Mouse (Mus musculus): Measurements from ENCODE around the gene Ano2. TPM values are rescaled to one million over a fixed set of nuclear protein-coding genes. Genes with fewer than 3 reads are reported as not detected.
A peak's percentile ranks its signal among the peaks of the same experiment; 100 is the strongest.

Ano2 gene
- polyA plus RNA-seq, 1 experiment from 2014 or later, result 0.08 TPM

GRCm38 (mm10) chr6:125851196-125851595 is 161.0 kb downstream of the Ano2 start:
- no peaks in the 10 kb centered on the region for H3K9me3 ChIP-seq (ENCODE audit: low read depth, low read length)
- no peak overlapping the region for H3K9ac ChIP-seq
- H3K4me3 ChIP-seq (ENCODE audit: low read depth, low read length), result no peak overlapping the region
- DNase-seq (no peak), ATAC-seq (ENCODE audit: insufficient read depth) (no peak)
- H3K4me2 ChIP-seq, result no peak overlapping the region
- TF ChIP-seq CTCF (IDR thresholded peaks at IDR 0.05; ENCODE audit: low read depth), result no peak
- H3K27me3 ChIP-seq (ENCODE audit: insufficient read depth, low read length), result no peaks in the 10 kb centered on the region
- no peak overlapping the region for H3K27ac ChIP-seq (ENCODE audit: low read depth)
- H3K4me1 ChIP-seq (ENCODE audit: insufficient read depth), result no peaks in the 10 kb centered on the region
- 65% methylated on average over 4 of the region's 4 CpGs for WGBS
- H3K36me3 ChIP-seq (ENCODE audit: insufficient read depth), result no peaks in the 10 kb centered on the region

DNA sequence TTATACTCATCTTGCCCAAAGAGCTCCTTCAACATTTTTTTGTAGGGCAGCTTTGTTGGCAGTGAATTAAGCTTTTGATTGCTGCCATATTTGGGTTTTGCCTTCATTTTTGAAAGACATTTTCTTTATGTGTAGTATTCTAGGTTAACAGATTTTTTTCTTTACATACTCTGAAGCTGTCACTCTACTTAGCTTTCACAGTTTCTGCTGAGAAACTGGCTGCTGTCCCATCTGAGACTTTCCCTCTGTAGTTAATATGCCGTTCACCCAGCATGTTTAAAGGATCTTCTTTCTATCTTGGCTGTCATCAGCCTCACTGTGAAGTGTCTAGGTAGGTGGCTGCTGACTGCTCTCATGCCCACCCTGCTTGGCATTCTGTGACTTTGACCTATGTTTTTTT is 168.1 kb downstream of the Ano2 start:
- no peak overlapping the region for H3K9ac ChIP-seq
- no peaks in the 10 kb centered on the region for H3K9me3 ChIP-seq (ENCODE audit: low read depth, low read length)
- H3K4me2 ChIP-seq, result no peak overlapping the region
- ATAC-seq (ENCODE audit: insufficient read depth), result no peak
- no peaks in the 10 kb centered on the region for H3K36me3 ChIP-seq (ENCODE audit: insufficient read depth)
- no peaks in the 10 kb centered on the region for H3K4me1 ChIP-seq (ENCODE audit: insufficient read depth)
- H3K27ac ChIP-seq (ENCODE audit: low read depth), result no peak overlapping the region
- no peak for TF ChIP-seq CTCF (IDR thresholded peaks at IDR 0.05; ENCODE audit: low read depth)
- 45% methylated on average over 1 of the region's 1 CpGs for WGBS
- H3K27me3 ChIP-seq (ENCODE audit: insufficient read depth, low read length), result no peaks in the 10 kb centered on the region
- no peak overlapping the region for H3K4me3 ChIP-seq (ENCODE audit: low read depth, low read length)
- no peak for DNase-seq

GRCm38 (mm10) chr6:125868516-125868915 is 178.3 kb downstream of the Ano2 start:
- Histone ChIP-seq H3K9ac (no peak overlapping the region), H3K27ac (ENCODE audit: low read depth) (no peak overlapping the region), H3K4me1 (ENCODE audit: insufficient read depth) (no peaks in the 10 kb centered on the region), H3K4me2 (no peak overlapping the region), H3K27me3 (ENCODE audit: insufficient read depth, low read length) (no peaks in the 10 kb centered on the region), H3K36me3 (ENCODE audit: insufficient read depth) (no peaks in the 10 kb centered on the region), H3K9me3 (ENCODE audit: low read depth, low read length) (no peaks in the 10 kb centered on the region), H3K4me3 (ENCODE audit: low read depth, low read length) (no peak overlapping the region)
- peak; percentile 66 for TF ChIP-seq CTCF (IDR thresholded peaks at IDR 0.05; ENCODE audit: low read depth)
- peak; percentile 84 for DNase-seq
- no peak for ATAC-seq (ENCODE audit: insufficient read depth)
- 31% methylated on average over 2 of the region's 2 CpGs for WGBS

GRCm38 (mm10) chr6:125871482-125871881 is 181.3 kb downstream of the Ano2 start:
- Histone ChIP-seq H3K9ac (no peak overlapping the region), H3K4me3 (ENCODE audit: low read depth, low read length) (no peak overlapping the region), H3K4me1 (ENCODE audit: insufficient read depth) (no peaks in the 10 kb centered on the region), H3K9me3 (ENCODE audit: low read depth, low read length) (no peaks in the 10 kb centered on the region), H3K27ac (ENCODE audit: low read depth) (no peak overlapping the region), H3K27me3 (ENCODE audit: insufficient read depth, low read length) (no peaks in the 10 kb centered on the region), H3K36me3 (ENCODE audit: insufficient read depth) (no peaks in the 10 kb centered on the region), H3K4me2 (no peak overlapping the region)
- no peak for TF ChIP-seq CTCF (IDR thresholded peaks at IDR 0.05; ENCODE audit: low read depth)
- WGBS, result 74% methylated on average over 4 of the region's 4 CpGs
- DNase-seq (no peak), ATAC-seq (ENCODE audit: insufficient read depth) (no peak)

DNA sequence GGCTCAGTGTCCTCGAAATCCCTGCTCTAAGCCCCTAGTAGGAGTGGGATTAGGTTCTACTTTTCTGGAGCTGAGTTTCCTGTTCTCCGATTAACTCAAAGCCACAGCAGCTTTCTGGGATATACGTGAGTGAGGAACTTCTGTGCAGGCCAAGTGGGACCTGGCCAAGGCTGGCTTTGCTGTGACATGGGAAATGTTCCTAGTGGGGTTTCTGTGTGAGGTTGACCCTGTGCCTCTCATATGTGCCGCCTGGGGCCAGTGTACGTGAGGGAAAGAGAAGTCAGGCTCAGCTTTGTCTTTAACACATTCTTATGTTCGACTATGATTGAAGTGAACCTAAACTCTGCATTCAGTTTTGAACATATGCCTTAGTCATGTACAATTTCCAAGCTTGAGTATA is 184.5 kb downstream of the Ano2 start:
- no peak overlapping the region for H3K4me3 ChIP-seq (ENCODE audit: low read depth, low read length)
- ATAC-seq (ENCODE audit: insufficient read depth) (no peak), DNase-seq (no peak)
- 74% methylated on average over 6 of the region's 6 CpGs for WGBS
- H3K4me1 ChIP-seq (ENCODE audit: insufficient read depth), result no peaks in the 10 kb centered on the region
- no peak for TF ChIP-seq CTCF (IDR thresholded peaks at IDR 0.05; ENCODE audit: low read depth)
- no peaks in the 10 kb centered on the region for H3K36me3 ChIP-seq (ENCODE audit: insufficient read depth)
- H3K4me2 ChIP-seq, result no peak overlapping the region
- H3K27ac ChIP-seq (ENCODE audit: low read depth), result no peak overlapping the region
- no peaks in the 10 kb centered on the region for H3K9me3 ChIP-seq (ENCODE audit: low read depth, low read length)
- no peak overlapping the region for H3K9ac ChIP-seq
- H3K27me3 ChIP-seq (ENCODE audit: insufficient read depth, low read length), result no peaks in the 10 kb centered on the region

DNA sequence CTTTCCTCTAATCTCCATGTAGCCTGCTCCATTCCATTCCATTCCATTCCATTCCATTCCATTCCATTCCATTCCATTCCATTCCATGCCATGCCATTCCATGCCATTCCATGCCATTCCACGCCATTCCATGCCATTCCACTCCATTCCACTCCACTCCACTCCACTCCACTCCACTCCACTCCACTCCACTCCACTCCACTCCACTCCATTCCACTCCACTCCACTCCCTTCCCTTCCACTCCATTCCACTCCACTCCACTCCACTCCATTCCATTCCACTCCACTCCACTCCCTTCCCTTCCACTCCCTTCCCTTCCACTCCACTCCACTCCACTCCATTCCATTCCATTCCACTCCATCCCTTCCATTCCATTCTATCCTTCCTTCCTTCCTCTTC is 186.7 kb downstream of the Ano2 start:
- H3K4me1 ChIP-seq (ENCODE audit: insufficient read depth), result no peaks in the 10 kb centered on the region
- H3K4me2 ChIP-seq, result no peak overlapping the region
- ATAC-seq (ENCODE audit: insufficient read depth), result no peak
- H3K27me3 ChIP-seq (ENCODE audit: insufficient read depth, low read length), result no peaks in the 10 kb centered on the region
- WGBS, result 72% methylated on average over 1 of the region's 1 CpGs
- H3K4me3 ChIP-seq (ENCODE audit: low read depth, low read length), result no peak overlapping the region
- H3K9me3 ChIP-seq (ENCODE audit: low read depth, low read length), result no peaks in the 10 kb centered on the region
- H3K36me3 ChIP-seq (ENCODE audit: insufficient read depth), result no peaks in the 10 kb centered on the region
- no peak overlapping the region for H3K9ac ChIP-seq
- no peak for DNase-seq
- H3K27ac ChIP-seq (ENCODE audit: low read depth), result no peak overlapping the region
- TF ChIP-seq CTCF (IDR thresholded peaks at IDR 0.05; ENCODE audit: low read depth), result no peak

DNA sequence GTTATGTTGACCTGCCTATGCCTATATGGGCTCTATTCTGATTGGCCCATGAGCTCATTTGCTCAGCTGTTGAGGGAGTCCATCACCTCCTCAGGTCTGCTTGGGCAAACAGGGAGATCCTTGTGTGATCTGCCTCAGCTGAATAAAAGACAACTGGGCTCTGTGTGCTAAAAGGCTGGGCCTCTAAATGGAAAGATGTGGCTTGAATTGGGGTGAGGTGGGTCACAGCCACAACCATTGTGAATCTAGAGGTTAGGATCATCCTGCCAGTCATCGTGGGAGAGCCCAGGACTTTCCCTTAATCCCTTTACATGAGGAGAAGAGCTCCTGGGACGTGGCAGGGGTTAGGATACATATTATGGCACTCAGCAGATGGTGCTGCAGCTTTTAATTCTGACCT is 188.5 kb downstream of the Ano2 start:
- Histone ChIP-seq H3K27ac (ENCODE audit: low read depth) (no peak overlapping the region), H3K9me3 (ENCODE audit: low read depth, low read length) (no peaks in the 10 kb centered on the region), H3K4me3 (ENCODE audit: low read depth, low read length) (no peak overlapping the region), H3K27me3 (ENCODE audit: insufficient read depth, low read length) (no peaks in the 10 kb centered on the region), H3K36me3 (ENCODE audit: insufficient read depth) (no peaks in the 10 kb centered on the region), H3K9ac (no peak overlapping the region), H3K4me2 (no peak overlapping the region), H3K4me1 (ENCODE audit: insufficient read depth) (no peaks in the 10 kb centered on the region)
- DNase-seq (no peak), ATAC-seq (ENCODE audit: insufficient read depth) (no peak)
- 74% methylated on average over 2 of the region's 2 CpGs for WGBS
- TF ChIP-seq CTCF (IDR thresholded peaks at IDR 0.05; ENCODE audit: low read depth), result no peak

DNA sequence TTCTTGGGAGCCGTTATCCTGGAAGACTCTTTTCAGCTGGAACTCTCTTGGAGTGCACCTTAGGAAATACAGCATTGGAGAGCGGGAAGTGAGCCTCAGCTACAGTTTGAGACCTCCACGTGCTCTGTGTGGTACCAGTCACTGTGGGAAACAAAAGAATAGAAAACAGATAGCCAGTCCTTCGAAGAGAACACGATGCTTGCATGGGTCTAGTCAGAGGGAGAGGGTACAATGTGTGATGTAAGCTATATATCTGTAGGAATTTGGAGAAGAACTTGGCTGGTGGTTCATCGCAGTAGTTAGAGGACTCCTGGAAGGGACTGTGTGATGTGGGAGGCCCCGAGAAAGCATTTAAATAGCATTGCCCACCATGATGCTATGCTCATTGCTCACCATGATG is 189.1 kb downstream of the Ano2 start:
- H3K9me3 ChIP-seq (ENCODE audit: low read depth, low read length), result no peaks in the 10 kb centered on the region
- no peak for DNase-seq
- no peak overlapping the region for H3K4me2 ChIP-seq
- H3K9ac ChIP-seq, result no peak overlapping the region
- H3K4me1 ChIP-seq (ENCODE audit: insufficient read depth), result no peaks in the 10 kb centered on the region
- 86% methylated on average over 7 of the region's 7 CpGs for WGBS
- no peak for TF ChIP-seq CTCF (IDR thresholded peaks at IDR 0.05; ENCODE audit: low read depth)
- no peak for ATAC-seq (ENCODE audit: insufficient read depth)
- no peaks in the 10 kb centered on the region for H3K36me3 ChIP-seq (ENCODE audit: insufficient read depth)
- no peak overlapping the region for H3K27ac ChIP-seq (ENCODE audit: low read depth)
- no peaks in the 10 kb centered on the region for H3K27me3 ChIP-seq (ENCODE audit: insufficient read depth, low read length)
- H3K4me3 ChIP-seq (ENCODE audit: low read depth, low read length), result no peak overlapping the region
